Mouse (Mus musculus): ENCODE results near the gene Hoxc10. TPM values are rescaled to one million over a fixed set of nuclear protein-coding genes. Genes with fewer than 3 reads are reported as not detected.

The Hoxc10 gene
- polyA plus RNA-seq, 1 experiment from 2014 or later: not detected

DNA sequence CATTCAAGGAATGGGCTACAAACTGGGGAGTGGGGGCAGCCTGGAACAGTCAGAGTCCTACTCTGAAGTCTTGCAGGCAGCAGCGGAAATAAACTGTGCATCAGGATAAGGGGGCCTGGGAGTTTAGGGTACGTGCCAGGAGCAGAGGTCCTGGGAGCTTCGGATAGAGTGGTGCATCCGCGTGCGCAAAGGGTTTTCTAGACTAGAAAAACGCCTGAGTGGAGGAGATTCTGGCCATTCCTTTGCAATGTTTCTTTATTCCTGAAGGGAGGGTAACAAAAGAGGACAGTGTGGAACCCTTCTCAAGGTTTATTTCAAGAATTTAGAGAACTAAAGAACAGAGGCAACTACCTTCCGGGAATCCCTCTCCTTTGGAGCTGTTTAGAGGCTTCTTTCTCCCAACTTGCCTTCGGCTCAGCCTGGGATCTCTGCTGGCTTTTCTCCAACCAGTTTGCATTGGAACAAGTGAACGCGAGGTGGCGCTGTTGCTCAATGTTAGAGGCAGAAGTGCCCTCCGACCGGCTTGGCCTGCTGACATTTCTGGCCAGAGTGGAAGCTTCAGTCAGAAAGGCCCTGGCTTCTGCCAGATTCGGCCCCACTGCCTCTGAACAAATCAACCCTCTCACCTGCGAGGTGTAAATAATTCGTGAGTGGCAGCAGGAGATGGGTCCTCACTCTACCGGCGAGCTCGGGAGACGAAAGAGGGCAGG lies 20.7 kb downstream of the Hoxc10 start:
- no peak overlapping the region for H3K27ac ChIP-seq (ENCODE audit: low read depth, low read length)
- 3% methylated on average over 21 of the region's 21 CpGs for WGBS
- H3K27me3 ChIP-seq (ENCODE audit: control insufficient read depth, insufficient read depth, low read length): peaks cover 96% of the 10 kb centered on the region
- no peak overlapping the region for H3K9ac ChIP-seq (ENCODE audit: low read depth, low read length)
- H3K4me1 ChIP-seq (replicated peaks; ENCODE audit: control insufficient read depth, insufficient read depth, low read length): 0 out of 2 replicates have a peak, but pooled peaks cover 5% of the 10 kb centered on the region
- no peaks in the 10 kb centered on the region for H3K9me3 ChIP-seq (ENCODE audit: control insufficient read depth, low read length)
- peak; percentile 98 for DNase-seq (ENCODE audit: low spot score)
- no peaks in the 10 kb centered on the region for H3K36me3 ChIP-seq (ENCODE audit: control insufficient read depth, insufficient read depth, low read length)
- ATAC-seq (ENCODE audit: low FRiP score): peak; percentile 72; the same call in 1 of the 2 replicates
- H3K4me2 ChIP-seq (replicated peaks; ENCODE audit: low read depth, low read length): no peak overlapping the region
- H3K4me3 ChIP-seq (ENCODE audit: low read depth, low read length): no peak overlapping the region

DNA sequence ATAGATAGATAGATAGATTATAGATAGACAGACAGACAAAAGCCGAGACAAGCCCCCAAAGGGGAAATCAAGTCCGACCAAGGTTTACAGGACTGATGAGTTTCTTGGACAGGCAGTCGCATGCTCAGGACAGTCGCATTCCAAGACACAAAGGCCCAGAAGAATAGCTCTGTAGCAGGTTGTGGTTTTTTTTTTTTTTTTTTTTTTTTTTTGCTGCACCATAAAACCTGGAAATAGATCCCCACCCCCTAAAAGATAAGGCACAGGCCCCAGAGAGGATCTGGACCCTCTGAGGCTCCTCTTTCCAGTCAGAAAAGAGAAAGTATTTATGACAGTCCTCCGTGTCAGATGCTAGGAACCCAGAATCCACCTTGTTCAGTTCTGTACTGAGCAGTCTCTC lies 21.5 kb downstream of the Hoxc10 start:
- no peak overlapping the region for H3K27ac ChIP-seq (ENCODE audit: low read depth, low read length)
- no peaks in the 10 kb centered on the region for H3K36me3 ChIP-seq (ENCODE audit: control insufficient read depth, insufficient read depth, low read length)
- 11% methylated on average over 5 of the region's 5 CpGs for WGBS
- peaks cover 96% of the 10 kb centered on the region for H3K27me3 ChIP-seq (ENCODE audit: control insufficient read depth, insufficient read depth, low read length)
- H3K4me3 ChIP-seq (ENCODE audit: low read depth, low read length): no peak overlapping the region
- DNase-seq (ENCODE audit: low spot score): no peak
- no peak for ATAC-seq (ENCODE audit: low FRiP score)
- no peak overlapping the region for H3K4me2 ChIP-seq (replicated peaks; ENCODE audit: low read depth, low read length)
- H3K9ac ChIP-seq (ENCODE audit: low read depth, low read length): no peak overlapping the region
- 0 out of 2 replicates have a peak, but pooled peaks cover 5% of the 10 kb centered on the region for H3K4me1 ChIP-seq (replicated peaks; ENCODE audit: control insufficient read depth, insufficient read depth, low read length)
- no peaks in the 10 kb centered on the region for H3K9me3 ChIP-seq (ENCODE audit: control insufficient read depth, low read length)

DNA sequence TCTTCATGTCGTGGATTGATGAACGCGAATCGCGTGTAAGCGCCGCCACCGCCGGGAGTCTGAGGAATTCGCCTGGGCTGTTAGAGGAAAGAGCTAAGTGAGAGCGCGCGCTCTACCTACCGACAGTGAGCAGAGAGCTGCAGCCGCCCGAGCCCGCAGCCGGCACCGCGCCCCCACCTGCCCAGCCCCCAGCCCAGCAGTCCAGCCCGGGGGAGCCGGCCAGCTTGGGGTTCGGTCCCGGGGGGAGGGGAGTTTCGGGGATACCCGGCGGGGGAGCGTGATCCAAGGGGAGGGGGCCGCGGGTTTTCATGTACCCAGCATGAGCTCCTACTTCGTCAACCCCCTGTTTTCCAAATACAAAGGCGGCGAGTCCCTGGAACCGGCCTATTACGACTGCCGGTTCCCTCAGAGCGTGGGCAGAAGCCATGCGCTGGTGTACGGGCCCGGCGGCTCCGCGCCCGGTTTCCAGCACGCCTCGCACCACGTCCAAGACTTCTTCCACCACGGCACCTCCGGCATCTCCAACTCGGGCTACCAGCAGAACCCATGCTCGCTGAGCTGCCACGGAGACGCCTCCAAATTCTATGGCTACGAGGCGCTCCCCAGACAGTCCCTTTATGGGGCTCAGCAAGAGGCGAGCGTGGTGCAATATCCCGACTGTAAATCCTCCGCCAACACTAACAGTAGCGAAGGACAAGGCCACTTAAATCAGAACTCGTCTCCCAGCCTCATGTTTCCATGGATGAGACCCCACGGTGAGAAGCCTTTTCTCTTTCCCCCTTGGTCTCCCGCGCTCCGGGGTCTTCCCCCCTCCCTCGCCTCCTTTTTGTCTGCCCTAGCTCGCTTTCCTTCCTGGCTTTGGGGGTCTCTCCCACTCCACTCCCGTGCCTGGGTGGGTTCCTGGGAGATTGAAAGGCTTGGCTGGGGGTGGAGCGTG lies 24.1 kb downstream of the Hoxc10 start, which contains the start of gene Hoxc8:
Gene Hoxc8 (plus strand): TSS at position 147 of the 937 bp plus-strand sequence.
- peaks cover 99% of the 10 kb centered on the region for H3K27me3 ChIP-seq (ENCODE audit: control insufficient read depth, insufficient read depth, low read length)
- no peak within 1 kb of the TSS for H3K9ac ChIP-seq (ENCODE audit: low read depth, low read length)
- WGBS: under 1% methylated on average over 67 of the region's 69 CpGs
- H3K36me3 ChIP-seq (ENCODE audit: control insufficient read depth, insufficient read depth, low read length): no peaks in the 10 kb centered on the region
- H3K27ac ChIP-seq (ENCODE audit: low read depth, low read length): no peak within 1 kb of the TSS
- no peak within 1 kb of the TSS for H3K4me3 ChIP-seq (ENCODE audit: low read depth, low read length)
- no peak within 1 kb of the TSS for H3K4me2 ChIP-seq (replicated peaks; ENCODE audit: low read depth, low read length)
- ATAC-seq (ENCODE audit: low FRiP score): no peak
- H3K4me1 ChIP-seq (replicated peaks; ENCODE audit: control insufficient read depth, insufficient read depth, low read length): 0 out of 2 replicates have a peak, but pooled peaks cover 5% of the 10 kb centered on the region
- no peaks in the 10 kb centered on the region for H3K9me3 ChIP-seq (ENCODE audit: control insufficient read depth, low read length)
- no peak for DNase-seq (ENCODE audit: low spot score)

DNA sequence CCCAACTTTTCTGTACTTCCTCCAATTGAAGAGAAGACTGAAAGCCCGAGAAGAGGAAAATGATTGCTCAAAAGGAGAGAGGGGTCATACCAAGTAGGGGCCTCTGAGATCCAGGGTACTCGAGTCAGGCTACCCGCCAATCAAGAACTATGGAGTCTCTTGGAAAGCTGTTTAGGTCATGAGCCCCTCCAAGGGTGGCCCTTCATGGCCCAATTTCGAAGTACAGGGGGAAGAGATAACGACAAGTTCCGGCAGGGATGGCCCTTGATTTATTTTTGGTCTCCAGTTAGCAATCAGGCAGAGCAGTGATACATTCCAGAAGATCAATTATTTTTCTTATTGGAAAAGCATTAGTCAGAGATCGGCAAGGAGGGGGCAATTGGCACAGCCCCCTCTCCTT lies 25.2 kb downstream of the Hoxc10 start:
- Histone ChIP-seq H3K4me3 (ENCODE audit: low read depth, low read length) (no peak overlapping the region), H3K27me3 (ENCODE audit: control insufficient read depth, insufficient read depth, low read length) (peaks cover 98% of the 10 kb centered on the region), H3K9me3 (ENCODE audit: control insufficient read depth, low read length) (no peaks in the 10 kb centered on the region), H3K4me1 (replicated peaks; ENCODE audit: control insufficient read depth, insufficient read depth, low read length) (0 out of 2 replicates have a peak, but pooled peaks cover 5% of the 10 kb centered on the region), H3K27ac (ENCODE audit: low read depth, low read length) (no peak overlapping the region), H3K36me3 (ENCODE audit: control insufficient read depth, insufficient read depth, low read length) (no peaks in the 10 kb centered on the region), H3K4me2 (replicated peaks; ENCODE audit: low read depth, low read length) (no peak overlapping the region), H3K9ac (ENCODE audit: low read depth, low read length) (no peak overlapping the region)
- DNase-seq (ENCODE audit: low spot score) (no peak), ATAC-seq (ENCODE audit: low FRiP score) (no peak)
- WGBS: 2% methylated on average over 7 of the region's 7 CpGs

DNA sequence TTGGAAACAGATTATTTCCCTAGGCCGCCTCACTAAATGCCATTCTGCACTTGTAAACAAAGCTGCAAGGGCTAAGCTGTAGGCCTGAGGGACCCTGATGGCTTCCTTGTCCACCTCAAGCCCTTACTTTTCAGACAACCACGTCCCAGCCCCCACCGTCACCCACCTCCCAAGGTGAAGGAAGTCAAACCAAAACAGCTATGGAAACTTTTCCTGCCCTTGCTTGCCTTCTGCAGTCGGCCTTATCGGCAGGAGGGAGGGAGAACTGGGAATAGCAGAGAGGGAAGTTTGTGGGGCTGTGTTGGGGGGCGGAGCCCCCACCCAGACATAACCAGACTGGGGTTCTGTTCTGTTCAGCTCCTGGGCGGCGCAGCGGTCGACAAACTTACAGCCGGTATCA lies 25.6 kb downstream of the Hoxc10 start:
- Histone ChIP-seq H3K27me3 (ENCODE audit: control insufficient read depth, insufficient read depth, low read length) (peaks cover 98% of the 10 kb centered on the region), H3K4me1 (replicated peaks; ENCODE audit: control insufficient read depth, insufficient read depth, low read length) (0 out of 2 replicates have a peak, but pooled peaks cover 5% of the 10 kb centered on the region), H3K36me3 (ENCODE audit: control insufficient read depth, insufficient read depth, low read length) (no peaks in the 10 kb centered on the region), H3K27ac (ENCODE audit: low read depth, low read length) (no peak overlapping the region), H3K4me2 (replicated peaks; ENCODE audit: low read depth, low read length) (no peak overlapping the region), H3K9ac (ENCODE audit: low read depth, low read length) (no peak overlapping the region), H3K4me3 (ENCODE audit: low read depth, low read length) (no peak overlapping the region), H3K9me3 (ENCODE audit: control insufficient read depth, low read length) (no peaks in the 10 kb centered on the region)
- ATAC-seq (ENCODE audit: low FRiP score): no peak
- under 1% methylated on average over 11 of the region's 11 CpGs for WGBS
- DNase-seq (ENCODE audit: low spot score): no peak

DNA sequence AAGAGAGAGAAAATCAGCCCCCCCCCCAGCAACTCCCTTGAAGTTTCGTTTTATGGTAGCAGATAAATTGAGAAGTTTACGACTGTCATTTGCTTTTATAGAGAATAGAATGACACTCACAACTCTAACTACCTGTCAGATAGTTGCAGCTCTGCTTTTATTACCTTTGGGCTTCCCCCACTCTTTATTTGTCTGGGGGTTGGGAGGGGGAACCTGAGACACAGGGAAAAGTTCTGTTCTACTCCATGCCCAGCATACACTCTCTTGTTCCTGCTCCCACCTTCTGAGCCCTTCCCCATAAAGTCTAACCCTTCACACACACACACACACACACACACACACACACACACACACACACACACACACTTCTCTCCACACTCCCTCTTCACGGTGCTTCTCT lies 26.3 kb downstream of the Hoxc10 start:
- Histone ChIP-seq H3K4me1 (replicated peaks; ENCODE audit: control insufficient read depth, insufficient read depth, low read length) (0 out of 2 replicates have a peak, but pooled peaks cover 5% of the 10 kb centered on the region), H3K9ac (ENCODE audit: low read depth, low read length) (no peak overlapping the region), H3K9me3 (ENCODE audit: control insufficient read depth, low read length) (no peaks in the 10 kb centered on the region), H3K4me2 (replicated peaks; ENCODE audit: low read depth, low read length) (no peak overlapping the region), H3K27me3 (ENCODE audit: control insufficient read depth, insufficient read depth, low read length) (peaks cover 98% of the 10 kb centered on the region), H3K27ac (ENCODE audit: low read depth, low read length) (no peak overlapping the region), H3K36me3 (ENCODE audit: control insufficient read depth, insufficient read depth, low read length) (no peaks in the 10 kb centered on the region), H3K4me3 (ENCODE audit: low read depth, low read length) (no peak overlapping the region)
- no peak for DNase-seq (ENCODE audit: low spot score)
- 0% methylated on average over 3 of the region's 3 CpGs for WGBS
- ATAC-seq (ENCODE audit: low FRiP score): no peak

DNA sequence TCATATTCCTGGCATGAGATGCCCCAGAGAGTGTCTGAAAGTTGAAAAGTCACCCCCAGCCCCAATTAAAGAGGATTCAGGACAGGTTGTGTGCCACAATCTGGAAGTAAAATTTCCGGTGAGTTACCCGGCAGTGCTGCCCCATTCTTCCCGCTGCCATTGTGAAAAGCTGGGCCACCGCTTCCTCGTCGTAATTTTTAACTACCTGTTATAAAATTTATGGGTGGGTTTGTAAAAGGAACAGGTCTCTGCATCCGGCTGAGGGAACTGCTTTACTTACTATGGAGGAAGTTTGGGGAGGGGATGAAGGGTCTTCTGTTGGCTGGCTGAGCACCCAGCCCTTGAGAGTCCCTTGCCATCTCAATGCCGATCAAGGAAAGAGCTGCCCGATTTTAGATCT lies 30.0 kb downstream of the Hoxc10 start:
- no peak overlapping the region for H3K4me3 ChIP-seq (ENCODE audit: low read depth, low read length)
- H3K9ac ChIP-seq (ENCODE audit: low read depth, low read length): no peak overlapping the region
- H3K4me1 ChIP-seq (replicated peaks; ENCODE audit: control insufficient read depth, insufficient read depth, low read length): 0 out of 2 replicates have a peak, but pooled peaks cover 3% of the 10 kb centered on the region
- WGBS: under 1% methylated on average over 9 of the region's 9 CpGs
- no peaks in the 10 kb centered on the region for H3K9me3 ChIP-seq (ENCODE audit: control insufficient read depth, low read length)
- peaks cover 98% of the 10 kb centered on the region for H3K27me3 ChIP-seq (ENCODE audit: control insufficient read depth, insufficient read depth, low read length)
- no peak overlapping the region for H3K4me2 ChIP-seq (replicated peaks; ENCODE audit: low read depth, low read length)
- DNase-seq (ENCODE audit: low spot score): no peak
- no peak overlapping the region for H3K27ac ChIP-seq (ENCODE audit: low read depth, low read length)
- H3K36me3 ChIP-seq (ENCODE audit: control insufficient read depth, insufficient read depth, low read length): no peaks in the 10 kb centered on the region
- ATAC-seq (ENCODE audit: low FRiP score): no peak

DNA sequence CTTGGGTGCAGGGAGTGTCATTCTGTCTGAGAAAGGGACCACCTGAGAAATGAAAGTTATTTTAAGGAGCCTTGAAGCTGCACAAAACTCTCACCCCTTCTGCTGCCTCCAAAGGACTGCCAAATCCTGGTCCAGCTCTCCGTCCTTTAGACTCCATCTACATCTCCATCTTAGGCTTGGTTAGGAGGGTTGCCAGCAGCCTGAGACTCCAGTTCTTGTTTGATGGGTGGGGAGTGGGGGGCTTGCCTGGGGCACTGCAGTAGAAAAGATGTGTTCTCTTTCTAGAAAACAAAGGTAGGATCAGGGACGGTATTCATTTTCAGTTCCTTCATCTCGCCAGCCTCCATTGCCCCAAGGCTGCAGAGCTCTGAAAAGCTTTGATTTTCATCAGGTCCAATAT lies 30.8 kb downstream of the Hoxc10 start:
- Histone ChIP-seq H3K36me3 (ENCODE audit: control insufficient read depth, insufficient read depth, low read length) (no peaks in the 10 kb centered on the region), H3K4me2 (replicated peaks; ENCODE audit: low read depth, low read length) (no peak overlapping the region), H3K4me1 (replicated peaks; ENCODE audit: control insufficient read depth, insufficient read depth, low read length) (0 out of 2 replicates have a peak, but pooled peaks cover 3% of the 10 kb centered on the region), H3K4me3 (ENCODE audit: low read depth, low read length) (no peak overlapping the region), H3K9me3 (ENCODE audit: control insufficient read depth, low read length) (no peaks in the 10 kb centered on the region), H3K27me3 (ENCODE audit: control insufficient read depth, insufficient read depth, low read length) (peaks cover 98% of the 10 kb centered on the region), H3K9ac (ENCODE audit: low read depth, low read length) (no peak overlapping the region), H3K27ac (ENCODE audit: low read depth, low read length) (no peak overlapping the region)
- WGBS: 2% methylated on average over 3 of the region's 3 CpGs
- no peak for ATAC-seq (ENCODE audit: low FRiP score)
- no peak for DNase-seq (ENCODE audit: low spot score)
